Mouse (Mus musculus) kidney, postnatal 14 days (tissue): ENCODE data around the gene Plxnc1.

Source experiments
- DNase-seq: peaks from one replicate; pipeline ENCODE4 v3.0.0; 2022; ENCODE audit warnings: mixed read lengths

Plxnc1 gene

GRCm38 (mm10) chr10:94947386-94947785, 2.8 kb upstream of the Plxnc1 start:
- DNase-seq = no peak

- peak; percentile 17 for DNase-seq
Measured at GRCm38 (mm10) chr10:94945206-94945711, 624 bp upstream of the Plxnc1 start.

- peak; percentile 35 for DNase-seq
Measured at GRCm38 (mm10) chr10:94943846-94944690, 567 bp downstream of the Plxnc1 start.

GRCm38 (mm10) chr10:94943401-94943845, 1.2 kb downstream of the Plxnc1 start:
- peak; percentile 17 for DNase-seq

GRCm38 (mm10) chr10:94942449-94943041, 2.1 kb downstream of the Plxnc1 start:
- peak; percentile 45 for DNase-seq

- no peak for DNase-seq
Measured at GRCm38 (mm10) chr10:94941551-94941950, 3.1 kb downstream of the Plxnc1 start.

GRCm38 (mm10) chr10:94940786-94941185, 3.8 kb downstream of the Plxnc1 start:
- DNase-seq = no peak

- no peak for DNase-seq
Measured at GRCm38 (mm10) chr10:94940061-94940460, 4.6 kb downstream of the Plxnc1 start.

GRCm38 (mm10) chr10:94938899-94939298, 5.7 kb downstream of the Plxnc1 start:
- DNase-seq = no peak

- no peak for DNase-seq
Measured at GRCm38 (mm10) chr10:94938320-94938719, 6.3 kb downstream of the Plxnc1 start.

GRCm38 (mm10) chr10:94935270-94935669, 9.4 kb downstream of the Plxnc1 start:
- DNase-seq = no peak

- no peak for DNase-seq
Measured at GRCm38 (mm10) chr10:94934151-94934614, 10.5 kb downstream of the Plxnc1 start.

- peak; percentile 81 for DNase-seq
Measured at GRCm38 (mm10) chr10:94931961-94932832, 12.4 kb downstream of the Plxnc1 start.

GRCm38 (mm10) chr10:94928164-94928563, 16.5 kb downstream of the Plxnc1 start:
- DNase-seq = no peak

- no peak for DNase-seq
Measured at GRCm38 (mm10) chr10:94926297-94926696, 18.3 kb downstream of the Plxnc1 start.

- no peak for DNase-seq
Measured at GRCm38 (mm10) chr10:94924878-94925277, 19.8 kb downstream of the Plxnc1 start.

- DNase-seq = no peak
Measured at GRCm38 (mm10) chr10:94924450-94924849, 20.2 kb downstream of the Plxnc1 start.

- no peak for DNase-seq
Measured at GRCm38 (mm10) chr10:94923337-94923762, 21.3 kb downstream of the Plxnc1 start.

- no peak for DNase-seq
Measured at GRCm38 (mm10) chr10:94922848-94923247, 21.8 kb downstream of the Plxnc1 start.

- DNase-seq = no peak
Measured at GRCm38 (mm10) chr10:94921751-94922150, 22.9 kb downstream of the Plxnc1 start.

- no peak for DNase-seq
Measured at GRCm38 (mm10) chr10:94920526-94920925, 24.1 kb downstream of the Plxnc1 start.

- DNase-seq = no peak
Measured at GRCm38 (mm10) chr10:94919960-94920359, 24.7 kb downstream of the Plxnc1 start.

GRCm38 (mm10) chr10:94919552-94919951, 25.1 kb downstream of the Plxnc1 start:
- DNase-seq = peak; percentile 28
